Comparison of ENCODE assay signal across 16 mouse cellular contexts in the genomic region with DNA sequence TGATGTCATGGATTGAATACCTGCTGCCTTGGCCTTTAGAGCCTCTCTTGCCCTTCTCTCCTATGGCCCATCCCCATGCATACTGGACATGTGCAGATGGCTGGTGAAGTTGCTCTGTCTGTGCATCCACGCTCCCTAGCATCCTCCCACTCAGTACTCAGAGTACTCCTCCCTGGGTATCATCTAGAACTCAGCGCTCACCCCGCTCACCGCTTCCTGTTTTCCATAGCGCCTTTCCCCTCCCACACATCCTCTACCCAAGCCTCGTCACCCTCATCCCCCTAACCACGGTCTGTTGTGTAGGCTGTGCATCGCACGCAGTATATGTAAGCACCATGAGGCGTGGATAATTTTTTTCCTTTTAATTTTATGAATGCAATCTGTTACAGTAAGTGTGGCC. TPM values are rescaled to one million over a fixed set of nuclear protein-coding genes. Genes with fewer than 3 reads are reported as not detected.
DNase-seq lines count a peak whose midpoint lies in the region; ATAC-seq and TF ChIP-seq lines count a peak whose summit lies in the region.
"Had no signal": no experiment of that assay in that cellular context is flagged by ENCODE, and none has a peak within 500 bp of the region (broad histone marks: within the 10 kb centered on the region; RNA-seq: fewer than 3 reads in every experiment).

No protein-coding gene starts in this region.

- no peaks in the 10 kb centered on the region for H3K9me3 ChIP-seq in hindbrain, postnatal 0 days (ENCODE audit: low read length)
- H3K9me3 ChIP-seq: liver, embryonic 12.5 days had no signal

- WGBS in hindbrain, postnatal 0 days, result 92% methylated on average over 10 of the region's 10 CpGs

- peak; percentile 65 to 84 for DNase-seq in layer of hippocampus, adult 18-20 months (ENCODE audit: low spot score in 2 of 2)
- no peak for DNase-seq in layer of hippocampus, postnatal 25 days (ENCODE audit: extremely low spot score in 1 of 2, low spot score in 1 of 2)
- DNase-seq in thymus, postnatal 14 days, result peak; percentile 16
- no peak for DNase-seq in thymus, postnatal 4 days
- peak; percentile 62 to 71 for DNase-seq in left cerebral cortex, postnatal 36 days (ENCODE audit: low spot score in 2 of 2)
- no peak for DNase-seq in adrenal gland, adult 8-10 months
- no peak for DNase-seq in ovary, postnatal 36 days (ENCODE audit: low spot score)
- no peak for DNase-seq in hindbrain, postnatal 0 days (ENCODE audit: low spot score)
- DNase-seq: cerebellum, adult 8-10 months; heart, postnatal 4 days; kidney, adult 18-20 months; lung, postnatal 10 days; midbrain, embryonic 14.5 days had no signal

- no peaks in the 10 kb centered on the region for H3K36me3 ChIP-seq in hindbrain, postnatal 0 days (ENCODE audit: insufficient read depth, low read length)
- H3K36me3 ChIP-seq: liver, embryonic 12.5 days had no signal

- no peak overlapping the region for H3K4me2 ChIP-seq in hindbrain, postnatal 0 days (ENCODE audit: low read depth, low read length)
- H3K4me2 ChIP-seq: heart, embryonic 11.5 days; liver, embryonic 12.5 days had no signal

- H3K27ac ChIP-seq in hindbrain, postnatal 0 days, result no peak overlapping the region
- H3K27ac ChIP-seq: liver, embryonic 12.5 days had no signal

- no peak for ATAC-seq in hindbrain, postnatal 0 days
- ATAC-seq: liver, embryonic 12.5 days had no signal

- TF ChIP-seq CTCF in hindbrain, postnatal 0 days (IDR thresholded peaks at IDR 0.05; ENCODE audit: low read depth), result no peak

- no peak overlapping the region for H3K4me3 ChIP-seq in hindbrain, postnatal 0 days (ENCODE audit: low read length)
- H3K4me3 ChIP-seq: liver, embryonic 12.5 days had no signal

- H3K4me1 ChIP-seq in hindbrain, postnatal 0 days (ENCODE audit: insufficient read depth, low read length), result peaks cover 15% of the 10 kb centered on the region; the same call in 1 of the 2 replicates
- H3K4me1 ChIP-seq: liver, embryonic 12.5 days had no signal

- H3K9ac ChIP-seq in hindbrain, postnatal 0 days (replicated peaks; ENCODE audit: low read length), result no peak overlapping the region
- H3K9ac ChIP-seq: liver, embryonic 12.5 days had no signal

- intact Hi-C loops in left cerebral cortex, postnatal 36 days (cut with DNase I), result loop anchor here (1.0 to 2.0 kb wide), 2 partner anchors 15 to 32 kb away; no protein-coding TSS in a partner anchor

- no peaks in the 10 kb centered on the region for H3K27me3 ChIP-seq in hindbrain, postnatal 0 days (ENCODE audit: insufficient read depth, low read length)

RNA-seq across cellular contexts. Expression of a gene that starts 51.2 kb away (rescaled TPM):
- total RNA-seq in layer of hippocampus, adult 18-20 months (2021), result 100 to 1,000 TPM; 117 to 131 TPM
- total RNA-seq in layer of hippocampus, postnatal 25 days (2021), result 100 to 1,000 TPM; 111 to 124 TPM
- total RNA-seq in left cerebral cortex, postnatal 36 days (2021), result 100 to 1,000 TPM; 104 to 109 TPM
- total RNA-seq in adrenal gland, adult 8-10 months (2022), result under 1 TPM; 0.14 to 0.17 (median 0.16) TPM
- total RNA-seq in hindbrain, postnatal 0 days (2014; rRNA removed), result 26.7 and 27.8 TPM in 2 replicates
- polyA plus RNA-seq in hindbrain, postnatal 0 days (2015; fragmentation: Nextera tagmentation; extraction: Ambion mirVana), result 16.4 and 19.8 TPM in 2 replicates
- total RNA-seq: gastrocnemius, adult 18-20 months; heart, postnatal 4 days had no signal
- polyA plus RNA-seq: heart, embryonic 11.5 days; liver, embryonic 12.5 days had no signal

RNA-seq across cellular contexts. Expression of a gene that starts 57.9 kb away (rescaled TPM):
- 10 to 100 TPM; 22.5 to 26.1 TPM for total RNA-seq in layer of hippocampus, adult 18-20 months (2021)
- 10 to 100 TPM; 29.1 to 29.5 TPM for total RNA-seq in layer of hippocampus, postnatal 25 days (2021)
- total RNA-seq in left cerebral cortex, postnatal 36 days (2021), result 10 to 100 TPM; 20.3 to 25.1 TPM
- total RNA-seq in adrenal gland, adult 8-10 months (2022), result 10 to 100 TPM; 16.0 to 22.6 (median 19.0) TPM
- 31.8 and 42.8 TPM in 2 replicates for total RNA-seq in hindbrain, postnatal 0 days (2014; rRNA removed)
- polyA plus RNA-seq in hindbrain, postnatal 0 days (2015; fragmentation: Nextera tagmentation; extraction: Ambion mirVana), result 38.0 and 42.9 TPM in 2 replicates

RNA-seq across cellular contexts. Expression of a gene that starts 57.9 kb away (rescaled TPM):
- total RNA-seq in layer of hippocampus, adult 18-20 months (2021), result 10 to 100 TPM; 28.4 to 28.9 TPM
- 10 to 100 TPM; 24.1 to 34.6 TPM for total RNA-seq in layer of hippocampus, postnatal 25 days (2021)
- total RNA-seq in left cerebral cortex, postnatal 36 days (2021), result 10 to 100 TPM; 28.7 to 31.7 TPM
- total RNA-seq in adrenal gland, adult 8-10 months (2022), result 10 to 100 TPM; 24.3 to 30.8 (median 26.9) TPM
- total RNA-seq in hindbrain, postnatal 0 days (2014; rRNA removed), result 11.8 and 12.4 TPM in 2 replicates
- polyA plus RNA-seq in hindbrain, postnatal 0 days (2015; fragmentation: Nextera tagmentation; extraction: Ambion mirVana), result 9.4 and 11.2 TPM in 2 replicates

Comparison
In these comparisons a context has a peak if more than half of its experiments do, and no peak if none do; other contexts are left out.
1. DNase-seq: peak in layer of hippocampus, adult 18-20 months (2 of 2), thymus, postnatal 14 days (single experiment) and left cerebral cortex, postnatal 36 days (2 of 2); none in layer of hippocampus, postnatal 25 days (0 of 2), thymus, postnatal 4 days (single experiment), adrenal gland, adult 8-10 months (single experiment), ovary, postnatal 36 days (single experiment) and hindbrain, postnatal 0 days (single experiment).
2. RNA of a gene that starts 51.2 kb away (total RNA-seq): 117 to 131 TPM in layer of hippocampus, adult 18-20 months, 111 to 124 TPM in layer of hippocampus, postnatal 25 days, 104 to 109 TPM in left cerebral cortex, postnatal 36 days and 26.7 to 27.8 TPM in hindbrain, postnatal 0 days; 0.14 to 0.17 TPM in adrenal gland, adult 8-10 months; every median in the first group is over 10 times any median in the second.